Mouse (Mus musculus) forebrain, embryonic 10.5 days (tissue): ENCODE measurements around the gene Klf12. TPM values are rescaled to one million over a fixed set of nuclear protein-coding genes. Genes with fewer than 3 reads are reported as not detected.

Source experiments
- DNase-seq: peaks from one replicate; pipeline ENCODE4 v3.0.0-alpha.2; 2017; ENCODE audit warnings: low spot score; ENCODE audit errors: extremely low spot score
- H3K27ac ChIP-seq: fragments of 300-500 bp; sonication (generic); 2 replicates; pipeline ENCODE4 v1.5.1; 2016; ENCODE audit warnings: mild to moderate bottlenecking
- H3K27me3 ChIP-seq: fragments of 300-500 bp; sonication (generic); 2 replicates; pipeline ENCODE4 v1.6.1; 2016; ENCODE audit warnings: mild to moderate bottlenecking; ENCODE audit not compliant: poor library complexity, severe bottlenecking
- H3K36me3 ChIP-seq: fragments of 300-500 bp; sonication (generic); replicated peaks from 2 replicates; pipeline ENCODE4 v1.6.1; 2016; ENCODE audit warnings: mild to moderate bottlenecking, moderate library complexity
- H3K4me1 ChIP-seq: fragments of 300-500 bp; sonication (generic); 2 replicates; pipeline ENCODE4 v1.6.1; 2016
- H3K4me3 ChIP-seq: fragments of 300-500 bp; sonication (generic); 2 replicates; pipeline ENCODE4 v1.5.1; 2016; ENCODE audit warnings: mild to moderate bottlenecking, moderate library complexity
- H3K9me3 ChIP-seq: fragments of 300-500 bp; sonication (generic); 2 replicates; pipeline ENCODE4 v1.6.1; 2016; ENCODE audit warnings: mild to moderate bottlenecking, moderate library complexity
- WGBS: fragments of 180-500 bp; shearing (Covaris S2); methylation state at CpG from one replicate; pipeline ENCODE4 v1.1.7; 2016; 5-methylcytosine and 5-hydroxymethylcytosine counted together
- polyA plus RNA-seq: library from polyadenylated mRNA; unstranded; fragments of >200 nt; fragmentation: Nextera tagmentation; extraction: Ambion mirVana; gene quantifications from 2 replicates; pipeline ENCODE4 v1.2.1, GENCODE M21; 2016

The Klf12 gene
- polyA plus RNA-seq, 1 experiment from 2014 or later, result 16.5 TPM

GRCm38 (mm10) chr14:100284861-100285655 is 579 bp upstream of the Klf12 start:
- peaks cover 1% of the 10 kb centered on the region for H3K36me3 ChIP-seq
- WGBS, result under 1% methylated on average over 48 of the region's 48 CpGs
- H3K27ac ChIP-seq, result peak overlapping the region; percentile 95
- H3K4me1 ChIP-seq, result peaks cover 47% of the 10 kb centered on the region
- peak overlapping the region; percentile 72 for H3K4me3 ChIP-seq
- peaks cover 28% of the 10 kb centered on the region for H3K27me3 ChIP-seq
- peaks cover 1% of the 10 kb centered on the region for H3K9me3 ChIP-seq
- DNase-seq, result peak; percentile 89

- 0% methylated on average over 27 of the region's 27 CpGs for WGBS
- peaks cover 19% of the 10 kb centered on the region for H3K27me3 ChIP-seq
- H3K27ac ChIP-seq, result peak overlapping the region; percentile 95
- peak; percentile 56 for DNase-seq
- peak overlapping the region; percentile 72 for H3K4me3 ChIP-seq
- peaks cover 8% of the 10 kb centered on the region for H3K36me3 ChIP-seq
- peaks cover 9% of the 10 kb centered on the region for H3K9me3 ChIP-seq
- peaks cover 47% of the 10 kb centered on the region for H3K4me1 ChIP-seq
Measured at GRCm38 (mm10) chr14:100283411-100284118, 914 bp downstream of the Klf12 start.

GRCm38 (mm10) chr14:100282651-100283050 is 1.8 kb downstream of the Klf12 start:
- Histone ChIP-seq H3K27me3 (peaks cover 16% of the 10 kb centered on the region), H3K4me1 (peaks cover 47% of the 10 kb centered on the region), H3K9me3 (peaks cover 9% of the 10 kb centered on the region), H3K4me3 (peak overlapping the region; percentile 72), H3K27ac (peak overlapping the region; percentile 95; the same call in 1 of the 2 replicates), H3K36me3 (peaks cover 8% of the 10 kb centered on the region)
- no peak for DNase-seq
- WGBS, result 14% methylated on average over 7 of the region's 7 CpGs

GRCm38 (mm10) chr14:100281734-100282133 is 2.7 kb downstream of the Klf12 start:
- peaks cover 38% of the 10 kb centered on the region for H3K4me1 ChIP-seq
- no peak for DNase-seq
- 68% methylated on average over 3 of the region's 3 CpGs for WGBS
- no peak overlapping the region for H3K4me3 ChIP-seq
- H3K36me3 ChIP-seq, result peaks cover 8% of the 10 kb centered on the region
- H3K27ac ChIP-seq, result no peak overlapping the region
- peaks cover 9% of the 10 kb centered on the region for H3K9me3 ChIP-seq
- H3K27me3 ChIP-seq, result peaks cover 7% of the 10 kb centered on the region; the same call in 1 of the 2 replicates

GRCm38 (mm10) chr14:100274179-100274578 is 10.3 kb downstream of the Klf12 start:
- Histone ChIP-seq H3K27me3 (no peaks in the 10 kb centered on the region), H3K27ac (no peak overlapping the region), H3K4me1 (no peaks in the 10 kb centered on the region), H3K4me3 (no peak overlapping the region), H3K36me3 (no peaks in the 10 kb centered on the region; the same call in 1 of the 2 replicates), H3K9me3 (no peaks in the 10 kb centered on the region)
- 87% methylated on average over 2 of the region's 2 CpGs for WGBS
- DNase-seq, result no peak

GRCm38 (mm10) chr14:100260531-100260930 is 23.9 kb downstream of the Klf12 start:
- H3K4me1 ChIP-seq, result peaks cover 4% of the 10 kb centered on the region
- peaks cover 2% of the 10 kb centered on the region; the same call in 1 of the 2 replicates for H3K36me3 ChIP-seq
- H3K27ac ChIP-seq, result peak overlapping the region; percentile 51; the same call in 1 of the 2 replicates
- 84% methylated on average over 4 of the region's 4 CpGs for WGBS
- peaks cover 2% of the 10 kb centered on the region; the same call in 1 of the 2 replicates for H3K9me3 ChIP-seq
- no peak for DNase-seq
- no peaks in the 10 kb centered on the region for H3K27me3 ChIP-seq
- H3K4me3 ChIP-seq, result no peak overlapping the region

- 88% methylated on average over 5 of the region's 5 CpGs for WGBS
- DNase-seq, result no peak
- Histone ChIP-seq H3K36me3 (peaks cover 8% of the 10 kb centered on the region; the same call in 1 of the 2 replicates), H3K27me3 (no peaks in the 10 kb centered on the region), H3K9me3 (no peaks in the 10 kb centered on the region; the same call in 1 of the 2 replicates), H3K4me1 (peaks cover 9% of the 10 kb centered on the region), H3K27ac (no peak overlapping the region), H3K4me3 (no peak overlapping the region)
Measured at GRCm38 (mm10) chr14:100243046-100243445, 41.4 kb downstream of the Klf12 start.

GRCm38 (mm10) chr14:100239874-100240273 is 44.6 kb downstream of the Klf12 start:
- no peak for DNase-seq
- Histone ChIP-seq H3K9me3 (no peaks in the 10 kb centered on the region), H3K27me3 (no peaks in the 10 kb centered on the region), H3K27ac (no peak overlapping the region), H3K4me1 (peaks cover 16% of the 10 kb centered on the region), H3K36me3 (0 out of 2 replicates have a peak, but pooled peaks cover 3% of the 10 kb centered on the region), H3K4me3 (no peak overlapping the region)
- WGBS, result 93% methylated on average over 4 of the region's 4 CpGs

- Histone ChIP-seq H3K9me3 (no peaks in the 10 kb centered on the region), H3K36me3 (0 out of 2 replicates have a peak, but pooled peaks cover 3% of the 10 kb centered on the region), H3K27ac (no peak overlapping the region), H3K27me3 (no peaks in the 10 kb centered on the region), H3K4me3 (no peak overlapping the region), H3K4me1 (peaks cover 21% of the 10 kb centered on the region)
- WGBS, result 89% methylated on average over 7 of the region's 7 CpGs
- no peak for DNase-seq
Measured at GRCm38 (mm10) chr14:100236757-100237156, 47.7 kb downstream of the Klf12 start.

- DNase-seq, result no peak
- no peaks in the 10 kb centered on the region for H3K9me3 ChIP-seq
- H3K27ac ChIP-seq, result no peak overlapping the region
- peaks cover 20% of the 10 kb centered on the region for H3K4me1 ChIP-seq
- 50% methylated on average over 3 of the region's 3 CpGs for WGBS
- no peak overlapping the region for H3K4me3 ChIP-seq
- 0 out of 2 replicates have a peak, but pooled peaks cover 3% of the 10 kb centered on the region for H3K36me3 ChIP-seq
- H3K27me3 ChIP-seq, result no peaks in the 10 kb centered on the region
Measured at GRCm38 (mm10) chr14:100235746-100236145, 48.7 kb downstream of the Klf12 start.

GRCm38 (mm10) chr14:100231384-100231783 is 53.1 kb downstream of the Klf12 start:
- H3K27ac ChIP-seq, result no peak overlapping the region
- H3K4me1 ChIP-seq, result peaks cover 20% of the 10 kb centered on the region
- 84% methylated on average over 1 of the region's 1 CpGs for WGBS
- DNase-seq, result no peak
- H3K36me3 ChIP-seq, result no peaks in the 10 kb centered on the region
- no peak overlapping the region for H3K4me3 ChIP-seq
- no peaks in the 10 kb centered on the region for H3K27me3 ChIP-seq
- H3K9me3 ChIP-seq, result no peaks in the 10 kb centered on the region

- H3K4me3 ChIP-seq, result no peak overlapping the region
- H3K27ac ChIP-seq, result no peak overlapping the region
- no peaks in the 10 kb centered on the region for H3K36me3 ChIP-seq
- 94% methylated on average over 6 of the region's 6 CpGs for WGBS
- peaks cover 28% of the 10 kb centered on the region for H3K4me1 ChIP-seq
- H3K27me3 ChIP-seq, result no peaks in the 10 kb centered on the region
- DNase-seq, result no peak
- H3K9me3 ChIP-seq, result no peaks in the 10 kb centered on the region
Measured at GRCm38 (mm10) chr14:100228120-100228519, 56.4 kb downstream of the Klf12 start.

- peaks cover 24% of the 10 kb centered on the region for H3K4me1 ChIP-seq
- no peak overlapping the region for H3K4me3 ChIP-seq
- WGBS, result 94% methylated on average over 6 of the region's 6 CpGs
- H3K36me3 ChIP-seq, result no peaks in the 10 kb centered on the region
- no peak overlapping the region for H3K27ac ChIP-seq
- no peaks in the 10 kb centered on the region for H3K27me3 ChIP-seq
- H3K9me3 ChIP-seq, result no peaks in the 10 kb centered on the region
- DNase-seq, result no peak
Measured at GRCm38 (mm10) chr14:100227717-100228116, 56.8 kb downstream of the Klf12 start.
